Mouse (Mus musculus) large intestine, adult 2 months (tissue): Measurements from ENCODE around the gene Clk1. TPM values are rescaled to one million over a fixed set of nuclear protein-coding genes. Genes with fewer than 3 reads are reported as not detected.
A peak's percentile ranks its signal among the peaks of the same experiment; 100 is the strongest.

Experiments used
- DNase-seq: peaks from one replicate; pipeline ENCODE4 v3.0.0-alpha.2; 2012; ENCODE audit warnings: low read depth, low spot score
- WGBS: fragments of 180-500 bp; shearing (Covaris S2); methylation state at CpG from one replicate; pipeline ENCODE4 v1.1.7; 2018; 5-methylcytosine and 5-hydroxymethylcytosine counted together
- polyA plus RNA-seq: library from polyadenylated mRNA; depleted of rRNA; stranded (reverse); fragments of >200 nt; gene quantifications from 2 replicates; pipeline ENCODE4 v1.2.3, GENCODE M21; 2012; rRNA removed

The Clk1 gene
- polyA plus RNA-seq: 35.9 and 54.7 TPM in 2 replicates

GRCm38 (mm10) chr1:58423371-58424248 is at the start of gene Clk1:
Gene Clk1, minus strand, starts transcription at chr1:58424066.
- WGBS: under 1% methylated on average over 79 of the region's 79 CpGs

DNA sequence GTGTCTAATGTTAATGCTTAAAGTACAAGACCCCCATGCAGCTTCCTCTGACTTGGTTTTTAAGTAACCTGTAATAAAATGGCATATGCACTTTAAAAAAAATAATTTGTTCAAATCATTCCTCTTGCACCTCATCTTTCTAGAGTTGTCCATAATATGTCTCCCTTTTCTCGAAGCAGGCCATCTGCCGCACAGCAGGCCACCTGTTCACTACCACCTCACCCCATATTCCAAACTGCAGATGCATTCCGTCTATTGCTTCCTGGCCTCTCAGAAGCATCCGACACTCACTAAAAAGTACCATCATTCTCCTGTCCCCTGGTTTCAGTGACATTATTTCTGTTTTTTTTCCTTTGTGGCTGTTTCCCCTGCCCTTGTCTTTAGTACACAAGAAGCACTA is 41.7 kb upstream of the Clk1 start:
- 93% methylated on average over 4 of the region's 4 CpGs for WGBS
- no peak for DNase-seq

More at GRCm38 (mm10) chr1:58423371-58424248, at the start of gene Clk1:
- peak; percentile 84 for DNase-seq

DNA sequence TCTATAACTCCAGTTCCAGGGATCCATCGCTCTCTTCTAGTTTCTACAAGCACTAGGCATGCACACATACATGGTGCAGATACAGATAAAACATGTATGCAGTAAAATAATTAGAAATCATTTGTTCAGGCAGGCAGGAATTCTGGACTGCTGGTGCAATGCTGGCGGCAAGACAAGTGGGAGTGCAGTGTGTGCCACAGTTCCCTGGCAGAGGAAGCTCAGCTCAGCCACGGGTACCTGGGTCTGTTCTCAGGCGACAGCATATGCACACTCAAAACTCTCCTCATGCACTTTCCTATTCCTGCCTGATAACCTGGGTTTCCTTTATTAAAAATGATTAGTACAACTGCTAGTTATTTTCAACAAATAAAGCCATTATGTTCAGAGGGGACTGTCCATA is 41.2 kb upstream of the Clk1 start:
- no peak for DNase-seq
- 94% methylated on average over 4 of the region's 4 CpGs for WGBS

GRCm38 (mm10) chr1:58463935-58464334 is 40.1 kb upstream of the Clk1 start:
- WGBS: 63% methylated on average over 2 of the region's 2 CpGs
- DNase-seq: no peak

GRCm38 (mm10) chr1:58460566-58460965 is 36.7 kb upstream of the Clk1 start:
- 88% methylated on average over 3 of the region's 3 CpGs for WGBS

GRCm38 (mm10) chr1:58458867-58459266 is 35.0 kb upstream of the Clk1 start:
- no peak for DNase-seq
- 87% methylated on average over 2 of the region's 2 CpGs for WGBS

More at GRCm38 (mm10) chr1:58460566-58460965, 36.7 kb upstream of the Clk1 start:
- DNase-seq: no peak

DNA sequence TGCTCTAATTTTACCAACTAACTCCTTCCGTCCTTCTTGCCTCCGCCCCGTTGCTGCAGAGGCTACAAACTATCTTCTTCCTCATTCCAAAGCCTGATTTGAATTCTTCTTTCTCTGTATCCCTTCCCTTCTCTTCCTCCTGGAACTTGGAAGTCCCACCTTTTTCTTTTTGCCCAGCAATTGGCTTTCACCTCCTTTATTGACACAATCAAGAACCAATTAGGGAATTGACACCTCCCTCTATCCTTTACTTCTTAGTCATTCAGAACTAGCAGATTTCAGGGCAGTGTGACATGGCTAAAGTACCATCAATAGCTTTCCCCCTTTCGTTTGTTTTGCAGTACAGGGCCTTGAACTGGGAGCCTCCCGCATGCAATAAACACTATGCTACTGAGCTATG is 34.3 kb upstream of the Clk1 start:
- DNase-seq: no peak
- WGBS: 74% methylated on average over 5 of the region's 5 CpGs

DNA sequence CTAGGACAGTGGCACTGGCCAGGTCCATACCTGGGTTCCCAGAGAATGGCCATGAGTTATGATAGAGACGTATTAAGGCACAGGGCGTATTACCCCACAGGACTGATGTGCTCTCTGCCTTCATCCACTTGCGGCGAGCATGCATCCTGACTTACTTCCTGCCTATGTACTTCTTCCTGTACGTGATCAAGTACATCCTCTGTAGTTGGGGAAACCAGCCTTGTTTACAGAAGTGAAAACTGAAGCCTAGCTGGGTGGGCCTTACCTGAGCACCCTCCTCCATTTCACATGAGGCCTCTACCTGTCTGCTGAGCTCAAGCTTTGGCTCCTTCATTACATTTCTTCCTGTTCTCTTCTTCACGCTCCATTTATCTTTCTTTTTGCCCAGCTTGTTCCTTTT is 30.4 kb upstream of the Clk1 start:
- no peak for DNase-seq
- WGBS: 88% methylated on average over 6 of the region's 6 CpGs

DNA sequence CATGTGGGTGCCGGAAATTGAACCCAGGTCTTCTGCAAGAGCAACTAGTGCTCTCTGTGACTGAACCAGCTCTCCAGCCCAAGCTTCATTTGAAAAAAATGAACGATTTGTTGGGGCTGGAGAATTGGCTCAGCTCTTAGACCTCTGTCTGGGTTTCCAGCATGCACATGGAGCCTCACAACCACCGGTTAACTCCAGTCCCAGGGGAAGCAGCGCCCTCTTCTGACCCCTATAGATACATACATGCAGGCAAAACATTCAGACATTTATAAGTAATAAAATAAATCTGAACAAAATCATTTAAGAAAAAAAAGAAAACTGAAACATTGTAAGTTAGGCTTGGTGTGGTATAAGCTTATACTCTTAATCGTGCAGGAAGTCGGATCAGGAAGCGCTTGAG is 24.5 kb upstream of the Clk1 start:
- WGBS: 83% methylated on average over 7 of the region's 7 CpGs
- DNase-seq: no peak

- 94% methylated on average over 7 of the region's 7 CpGs for WGBS
- DNase-seq: no peak
Observed at GRCm38 (mm10) chr1:58447766-58448165, 23.9 kb upstream of the Clk1 start.

GRCm38 (mm10) chr1:58445861-58446260 is 22.0 kb upstream of the Clk1 start:
- 1% methylated on average over 11 of the region's 11 CpGs for WGBS

DNA sequence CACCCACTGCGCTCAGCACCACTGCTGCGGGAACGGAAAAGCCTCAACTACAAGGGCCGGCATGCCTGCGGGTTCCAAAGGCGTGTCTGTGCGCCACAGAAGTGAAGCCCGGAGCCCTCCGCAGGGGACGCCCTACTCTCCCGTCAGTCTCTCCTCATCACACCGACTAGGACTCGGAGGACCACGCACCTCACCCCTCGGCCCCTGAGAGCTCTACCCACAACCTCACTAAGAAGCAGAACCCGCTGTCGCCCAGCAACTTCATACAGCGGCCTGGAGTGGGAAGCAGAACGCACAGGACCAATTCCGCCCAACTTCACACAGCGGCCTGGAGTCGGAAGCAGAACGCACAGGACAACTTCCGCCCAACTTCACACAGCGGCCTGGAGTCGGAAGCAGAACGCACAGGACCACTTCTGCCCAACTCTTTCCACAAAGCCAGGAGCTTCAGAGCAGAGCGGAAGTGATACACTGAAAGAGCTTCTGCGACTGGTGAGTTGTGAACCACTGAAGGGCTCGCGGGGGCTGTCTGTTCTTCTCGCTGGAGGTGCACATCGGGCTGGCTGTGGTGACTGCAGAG is 21.4 kb upstream of the Clk1 start, which contains the start of the genes Nif3l1 and Ppil3:
Nif3l1 (plus strand) TSS at position 9 of the 580 bp plus-strand sequence.
Ppil3 (minus strand) TSS at position 344 of the 580 bp plus-strand sequence.
- peak; percentile 75 for DNase-seq
- under 1% methylated on average over 33 of the region's 33 CpGs for WGBS

More at GRCm38 (mm10) chr1:58445861-58446260, 22.0 kb upstream of the Clk1 start:
- no peak for DNase-seq

DNA sequence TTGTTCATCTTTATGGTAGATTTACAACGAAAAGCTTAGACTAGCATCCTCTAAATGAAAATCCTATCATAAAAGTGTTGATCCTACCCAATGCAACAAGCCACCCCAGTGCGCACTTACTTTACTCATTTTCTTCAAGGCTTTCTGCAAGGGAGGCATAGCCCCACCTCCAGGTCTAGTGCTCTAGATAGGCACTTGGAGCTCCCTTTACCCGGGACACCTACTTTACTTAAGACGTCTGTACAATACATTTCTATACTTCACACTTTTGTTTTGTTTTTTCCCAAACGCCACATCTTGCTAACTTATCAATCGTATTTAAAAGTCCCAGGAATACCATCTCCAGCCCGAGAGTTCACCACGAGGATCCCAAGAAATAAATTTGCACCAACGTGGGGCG is 20.8 kb upstream of the Clk1 start:
- 4% methylated on average over 10 of the region's 10 CpGs for WGBS

GRCm38 (mm10) chr1:58424551-58424950 is 685 bp upstream of the Clk1 start:
- WGBS: 86% methylated on average over 3 of the region's 3 CpGs
- DNase-seq: no peak

More for the DNA sequence above, 20.8 kb upstream of the Clk1 start:
- DNase-seq: no peak

DNA sequence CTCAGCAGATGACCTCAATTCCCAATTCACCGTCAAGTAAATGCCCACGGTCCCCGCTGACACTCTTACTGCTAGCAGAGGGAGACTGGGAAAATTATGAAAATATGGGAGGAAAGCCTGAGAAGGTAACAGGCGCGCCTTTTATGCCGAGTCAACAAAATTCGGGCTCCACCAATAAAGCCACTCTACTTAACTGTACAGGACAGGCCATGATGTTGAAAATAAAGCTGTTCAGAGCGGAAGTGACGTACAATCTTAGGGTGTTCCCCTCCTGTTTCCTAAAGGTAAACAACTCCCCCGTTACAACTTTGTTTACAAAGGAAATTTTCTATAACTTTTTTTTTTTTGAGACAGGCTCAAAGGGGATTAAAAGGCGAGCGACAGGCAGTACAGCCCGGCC is 987 bp downstream of the Clk1 start:
- 1% methylated on average over 13 of the region's 13 CpGs for WGBS
- DNase-seq: peak; percentile 64

DNA sequence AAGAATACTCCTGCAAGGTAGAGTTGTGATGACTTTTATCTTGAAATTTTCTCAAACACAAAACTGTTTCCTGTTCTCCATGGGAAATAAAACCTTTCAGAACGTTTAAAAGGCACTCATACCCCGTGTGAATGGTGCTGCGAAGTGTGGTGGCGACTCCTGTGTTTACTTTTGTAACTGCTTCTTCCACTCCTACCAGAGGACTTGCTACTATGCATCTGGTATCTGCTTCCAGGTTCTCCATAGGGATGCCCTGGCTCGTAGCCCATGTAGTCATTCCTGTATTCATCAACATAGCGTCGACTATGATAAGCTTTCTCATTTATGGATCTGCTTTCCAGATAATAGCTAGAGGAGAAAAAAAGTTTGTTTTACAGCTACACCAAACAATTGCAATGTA is 2.9 kb downstream of the Clk1 start:
- 11% methylated on average over 7 of the region's 7 CpGs for WGBS

DNA sequence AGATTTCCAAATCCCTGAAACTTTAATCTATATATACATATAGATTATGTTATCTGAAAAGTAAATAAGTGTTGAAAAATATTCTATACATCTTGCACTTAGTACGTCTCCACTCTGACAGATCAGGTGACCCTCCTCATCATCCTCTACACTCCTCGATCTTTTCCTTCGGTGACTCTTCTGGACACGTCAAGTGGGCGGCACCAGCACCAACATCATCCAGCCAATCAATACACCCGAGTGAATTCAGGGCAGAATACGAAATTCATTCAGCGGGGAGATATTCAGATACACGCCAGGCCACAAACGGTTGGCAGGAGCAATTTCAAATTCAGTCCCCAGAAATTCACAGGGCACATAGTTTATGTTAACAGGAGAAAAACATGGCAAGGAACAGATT is 3.8 kb downstream of the Clk1 start:
- DNase-seq: no peak
- 68% methylated on average over 10 of the region's 10 CpGs for WGBS

More for the DNA sequence above, 2.9 kb downstream of the Clk1 start:
- DNase-seq: no peak

GRCm38 (mm10) chr1:58416048-58416447 is 7.8 kb downstream of the Clk1 start:
- 57% methylated on average over 2 of the region's 2 CpGs for WGBS
- DNase-seq: no peak

DNA sequence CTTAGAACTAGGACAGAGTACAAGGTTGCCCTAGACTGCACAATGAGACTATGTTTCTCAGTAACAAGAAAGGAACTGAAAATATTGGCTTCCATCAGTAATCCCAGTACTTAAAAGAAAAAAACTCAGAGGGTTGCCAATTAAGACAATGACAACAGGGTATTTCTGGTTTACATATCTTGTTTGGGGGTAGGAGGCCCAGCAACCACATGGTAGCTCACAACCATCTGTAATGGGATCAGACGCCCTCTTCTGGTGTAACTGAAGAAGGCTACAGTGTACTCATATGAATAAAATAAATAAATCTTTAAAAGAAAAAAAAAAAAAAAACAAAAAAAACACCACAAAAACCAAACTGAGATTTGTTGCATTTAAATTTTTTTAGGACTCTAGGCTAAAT is 8.4 kb downstream of the Clk1 start:
- no peak for DNase-seq
- WGBS: 23% methylated on average over 1 of the region's 1 CpGs

DNA sequence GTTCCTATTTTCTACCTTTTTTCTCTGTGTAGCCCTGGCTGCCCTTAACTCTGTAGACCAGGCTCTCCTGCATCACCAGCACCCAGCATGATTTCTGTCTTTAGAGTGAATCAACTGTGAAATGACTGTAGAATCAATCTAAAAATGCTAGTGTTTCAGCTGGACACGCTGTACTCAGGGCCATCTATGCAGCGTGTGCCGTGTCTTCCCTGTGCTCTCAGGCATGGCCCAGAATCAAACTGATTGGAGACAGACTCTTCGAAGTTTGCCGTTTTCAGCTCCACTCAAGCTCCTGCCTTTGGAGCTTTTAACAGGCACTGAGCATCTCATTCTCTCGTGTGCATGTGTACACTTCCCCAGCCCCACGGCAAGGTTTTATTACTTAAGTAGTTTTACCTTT is 13.1 kb downstream of the Clk1 start:
- 70% methylated on average over 7 of the region's 7 CpGs for WGBS
- no peak for DNase-seq

DNA sequence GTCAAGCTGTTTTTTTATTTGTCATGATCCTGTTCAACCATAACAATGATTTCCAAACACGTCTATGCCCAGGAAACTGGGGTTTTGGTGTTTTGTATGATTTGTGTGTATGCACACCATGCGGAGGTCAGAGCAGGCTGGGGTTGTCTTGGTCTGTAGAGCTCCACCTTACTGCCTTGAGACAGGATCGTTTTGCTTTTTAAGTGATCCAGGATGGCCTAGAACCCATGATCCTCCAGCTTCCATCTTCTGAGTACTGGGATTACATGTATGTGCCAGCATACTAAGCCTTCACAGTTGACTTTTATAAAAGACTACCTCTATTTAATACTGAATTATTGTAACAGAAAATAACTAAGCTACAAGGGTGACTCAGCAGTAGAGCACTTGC is 13.7 kb downstream of the Clk1 start:
- DNase-seq: no peak
- 71% methylated on average over 3 of the region's 3 CpGs for WGBS
